In the genomic region with DNA sequence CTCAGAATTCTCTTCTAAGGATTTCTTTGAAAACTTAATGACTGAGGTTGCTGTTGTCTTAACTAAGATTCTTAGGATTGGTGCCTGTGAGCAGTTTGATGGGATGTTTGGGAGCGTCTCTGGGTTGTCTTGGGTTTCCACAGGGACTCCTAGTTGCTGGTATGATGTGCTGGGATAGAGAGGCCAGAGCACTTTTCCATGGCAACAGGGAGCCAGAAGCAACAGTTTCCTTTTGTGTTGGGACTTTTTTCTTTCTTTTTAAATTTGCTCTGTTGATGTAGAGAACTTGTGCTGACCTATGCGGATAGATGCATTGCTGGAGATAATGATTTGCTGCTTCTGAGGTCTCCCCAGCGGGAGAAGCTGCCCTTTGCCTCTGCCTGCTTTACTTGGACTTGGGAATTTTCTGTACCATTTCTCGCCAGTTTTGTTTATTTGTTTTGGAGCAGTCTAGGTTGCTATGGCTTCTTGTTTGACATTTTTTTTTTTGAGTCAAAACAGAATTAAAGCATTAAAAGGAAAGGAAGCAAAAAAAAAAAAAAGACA, we compare ENCODE assay signal across 9 mouse cellular contexts. TPM values are rescaled to one million over a fixed set of nuclear protein-coding genes. Genes with fewer than 3 reads are reported as not detected.
DNase-seq lines count a peak whose midpoint lies in the region; ATAC-seq lines count a peak whose summit lies in the region.
"Had no signal": no experiment of that assay in that cellular context is flagged by ENCODE, and none has a peak within 500 bp of the region (broad histone marks: within the 10 kb centered on the region; RNA-seq: fewer than 3 reads in every experiment).

No protein-coding gene starts in this region.

- H3K27me3 ChIP-seq in limb, embryonic 15.5 days, result no peaks in the 10 kb centered on the region

- peak overlapping the region; percentile 29 for H3K4me3 ChIP-seq in limb, embryonic 15.5 days
- H3K4me3 ChIP-seq: erythroblast, embryonic 14.5 days had no signal

- peak overlapping the region; percentile 81 for H3K27ac ChIP-seq in limb, embryonic 15.5 days

- H3K9ac ChIP-seq in limb, embryonic 15.5 days, result peak overlapping the region; percentile 10; the same call in 1 of the 2 replicates
- H3K9ac ChIP-seq: liver, postnatal 0 days had no signal

- peaks cover 15% of the 10 kb centered on the region for H3K4me1 ChIP-seq in limb, embryonic 15.5 days

- no peak for ATAC-seq in limb, embryonic 15.5 days (ENCODE audit: insufficient number of reproducible peaks, low FRiP score, low TSS enrichment, low read depth)
- ATAC-seq: liver, postnatal 0 days had no signal

- DNase-seq in 3T3-L1 (ENCODE audit: low read depth, low spot score) (peak; percentile 17), NIH3T3 (ENCODE audit: low read depth) (peak; percentile 36)
- DNase-seq in kidney, adult 18-20 months, result peak; percentile 26
- DNase-seq in right cerebral cortex, postnatal 14 days, result no peak
- no peak for DNase-seq in thymus, postnatal 14 days
- DNase-seq in frontal cortex, postnatal 25 days (ENCODE audit: low spot score in 2 of 2), result no peak
- DNase-seq: liver, postnatal 0 days had no signal

- H3K4me2 ChIP-seq in limb, embryonic 15.5 days, result peak overlapping the region; percentile 27

- 54% methylated on average over 4 of the region's 4 CpGs for WGBS in limb, embryonic 15.5 days

- H3K36me3 ChIP-seq in limb, embryonic 15.5 days, result no peaks in the 10 kb centered on the region

- no peaks in the 10 kb centered on the region for H3K9me3 ChIP-seq in limb, embryonic 15.5 days

RNA-seq across cellular contexts. Expression of a gene that starts 0.7 kb away (rescaled TPM):
- 167 and 188 TPM in 2 replicates for polyA plus RNA-seq in limb, embryonic 15.5 days (2015; fragmentation: Nextera tagmentation; extraction: Ambion mirVana)
- polyA plus RNA-seq: erythroblast, embryonic 14.5 days had no signal

RNA-seq across cellular contexts. Expression of a gene that starts 28.7 kb away (rescaled TPM):
- 19.2 and 25.4 TPM in 2 replicates for polyA plus RNA-seq in limb, embryonic 15.5 days (2015; fragmentation: Nextera tagmentation; extraction: Ambion mirVana)

RNA-seq across cellular contexts. Expression of a gene that starts 47.7 kb away (rescaled TPM):
- polyA plus RNA-seq in limb, embryonic 15.5 days (2015; fragmentation: Nextera tagmentation; extraction: Ambion mirVana), result 0.50 and 0.62 TPM in 2 replicates
- polyA plus RNA-seq: erythroblast, embryonic 14.5 days had no signal

Comparison
In these comparisons a context has a peak if more than half of its experiments do, and no peak if none do; other contexts are left out.
1. DNase-seq: peak in 3T3-L1 (single experiment), NIH3T3 (single experiment) and kidney, adult 18-20 months (single experiment); none in right cerebral cortex, postnatal 14 days (single experiment), thymus, postnatal 14 days (single experiment) and frontal cortex, postnatal 25 days (0 of 2).